Mouse (Mus musculus): ENCODE data around the gene Fgfr2. TPM values are rescaled to one million over a fixed set of nuclear protein-coding genes. Genes with fewer than 3 reads are reported as not detected.

Gene Fgfr2
- polyA plus RNA-seq, 1 experiment: 1.7 TPM

GRCm38 (mm10) chr7:130709372-130710274 lies 2413.5 kb downstream of the Fgfr2 start:
- peaks cover 14% of the 10 kb centered on the region for H3K79me2 ChIP-seq (ENCODE audit: control insufficient read depth, insufficient read depth)
- H3K36me3 ChIP-seq (ENCODE audit: control insufficient read depth, insufficient read depth): no peaks in the 10 kb centered on the region
- no peak for TF ChIP-seq MAX (IDR thresholded peaks at IDR 0.05)
- no peak for TF ChIP-seq USF1 (IDR thresholded peaks at IDR 0.05; ENCODE audit: low read depth)
- no peaks in the 10 kb centered on the region for H3K27me3 ChIP-seq (ENCODE audit: control insufficient read depth, insufficient read depth, insufficient read length)
- no peak overlapping the region for H3ac ChIP-seq (ENCODE audit: control insufficient read depth, insufficient read length, low read depth)
- H3K79me3 ChIP-seq (ENCODE audit: low read depth): peaks cover 5% of the 10 kb centered on the region
- H3K4me3 ChIP-seq (ENCODE audit: insufficient read depth, poor library complexity, severe bottlenecking): no peak overlapping the region

GRCm38 (mm10) chr7:130708940-130709339 lies 2414.2 kb downstream of the Fgfr2 start:
- Histone ChIP-seq H3K4me3 (ENCODE audit: insufficient read depth, poor library complexity, severe bottlenecking) (no peak overlapping the region), H3K79me3 (ENCODE audit: low read depth) (peaks cover 5% of the 10 kb centered on the region), H3K79me2 (ENCODE audit: control insufficient read depth, insufficient read depth) (peaks cover 14% of the 10 kb centered on the region), H3ac (ENCODE audit: control insufficient read depth, insufficient read length, low read depth) (no peak overlapping the region), H3K36me3 (ENCODE audit: control insufficient read depth, insufficient read depth) (no peaks in the 10 kb centered on the region), H3K27me3 (ENCODE audit: control insufficient read depth, insufficient read depth, insufficient read length) (no peaks in the 10 kb centered on the region)
- TF ChIP-seq CEBPB (IDR thresholded peaks at IDR 0.05; ENCODE audit: low read depth): no peak
- no peak for TF ChIP-seq MYOG (IDR thresholded peaks at IDR 0.05; ENCODE audit: control insufficient read depth, extremely low read depth, insufficient read length)
- TF ChIP-seq MAX (IDR thresholded peaks at IDR 0.05): no peak
- TF ChIP-seq FOSL1 (IDR thresholded peaks at IDR 0.05; ENCODE audit: insufficient read depth, low read length, poor library complexity, severe bottlenecking): no peak
- no peak for TF ChIP-seq CTCF (IDR thresholded peaks at IDR 0.05; ENCODE audit: control insufficient read depth, insufficient read depth, insufficient read length)
- no peak for TF ChIP-seq MYOD1 (IDR thresholded peaks at IDR 0.05; ENCODE audit: control insufficient read depth, insufficient read length, low read depth)
- TF ChIP-seq USF1 (IDR thresholded peaks at IDR 0.05; ENCODE audit: low read depth): no peak

- Histone ChIP-seq H3ac (ENCODE audit: control insufficient read depth, insufficient read length, low read depth) (no peak overlapping the region), H3K4me3 (ENCODE audit: insufficient read depth, poor library complexity, severe bottlenecking) (no peak overlapping the region), H3K36me3 (ENCODE audit: control insufficient read depth, insufficient read depth) (no peaks in the 10 kb centered on the region), H3K79me3 (ENCODE audit: low read depth) (peaks cover 4% of the 10 kb centered on the region), H3K79me2 (ENCODE audit: control insufficient read depth, insufficient read depth) (no peaks in the 10 kb centered on the region), H3K27me3 (ENCODE audit: control insufficient read depth, insufficient read depth, insufficient read length) (no peaks in the 10 kb centered on the region)
- no peak for TF ChIP-seq CEBPB (IDR thresholded peaks at IDR 0.05; ENCODE audit: low read depth)
- no peak for TF ChIP-seq CTCF (IDR thresholded peaks at IDR 0.05; ENCODE audit: control insufficient read depth, insufficient read depth, insufficient read length)
Observed at GRCm38 (mm10) chr7:130705230-130705629, 2417.9 kb downstream of the Fgfr2 start.

DNA sequence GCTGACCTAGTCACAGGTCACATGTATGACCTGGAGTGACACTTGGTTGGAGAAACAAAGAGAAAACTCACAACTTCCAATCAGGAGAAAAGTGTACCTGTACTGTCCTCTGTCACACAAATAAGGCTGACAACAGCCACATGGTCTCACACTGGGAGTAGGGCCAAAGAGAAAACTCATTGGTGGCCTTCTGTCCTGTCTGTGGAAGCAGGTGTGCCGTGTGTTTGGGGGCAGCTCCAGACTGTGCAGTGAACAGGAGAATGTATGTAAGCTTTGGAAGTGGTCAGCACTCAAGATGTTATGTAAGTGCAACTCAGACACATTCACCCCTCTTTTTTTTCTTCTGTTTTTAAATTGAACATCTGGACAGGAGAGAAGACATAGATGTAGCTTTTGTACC lies 2421.8 kb downstream of the Fgfr2 start:
- H3K36me3 ChIP-seq (ENCODE audit: control insufficient read depth, insufficient read depth): no peaks in the 10 kb centered on the region
- no peak overlapping the region for H3K4me3 ChIP-seq (ENCODE audit: insufficient read depth, poor library complexity, severe bottlenecking)
- TF ChIP-seq CTCF (IDR thresholded peaks at IDR 0.05; ENCODE audit: control insufficient read depth, insufficient read depth, insufficient read length): no peak
- no peak for TF ChIP-seq MAX (IDR thresholded peaks at IDR 0.05)
- no peak for TF ChIP-seq FOSL1 (IDR thresholded peaks at IDR 0.05; ENCODE audit: insufficient read depth, low read length, poor library complexity, severe bottlenecking)
- TF ChIP-seq MYOD1 (IDR thresholded peaks at IDR 0.05; ENCODE audit: control insufficient read depth, insufficient read length, low read depth): no peak
- no peak for TF ChIP-seq USF1 (IDR thresholded peaks at IDR 0.05; ENCODE audit: low read depth)
- no peak for TF ChIP-seq MYOG (IDR thresholded peaks at IDR 0.05; ENCODE audit: control insufficient read depth, extremely low read depth, insufficient read length)
- no peak for TF ChIP-seq CEBPB (IDR thresholded peaks at IDR 0.05; ENCODE audit: low read depth)
- H3ac ChIP-seq (ENCODE audit: control insufficient read depth, insufficient read length, low read depth): no peak overlapping the region
- peaks cover 13% of the 10 kb centered on the region for H3K79me2 ChIP-seq (ENCODE audit: control insufficient read depth, insufficient read depth)
- H3K79me3 ChIP-seq (ENCODE audit: low read depth): peaks cover 2% of the 10 kb centered on the region
- H3K27me3 ChIP-seq (ENCODE audit: control insufficient read depth, insufficient read depth, insufficient read length): no peaks in the 10 kb centered on the region

DNA sequence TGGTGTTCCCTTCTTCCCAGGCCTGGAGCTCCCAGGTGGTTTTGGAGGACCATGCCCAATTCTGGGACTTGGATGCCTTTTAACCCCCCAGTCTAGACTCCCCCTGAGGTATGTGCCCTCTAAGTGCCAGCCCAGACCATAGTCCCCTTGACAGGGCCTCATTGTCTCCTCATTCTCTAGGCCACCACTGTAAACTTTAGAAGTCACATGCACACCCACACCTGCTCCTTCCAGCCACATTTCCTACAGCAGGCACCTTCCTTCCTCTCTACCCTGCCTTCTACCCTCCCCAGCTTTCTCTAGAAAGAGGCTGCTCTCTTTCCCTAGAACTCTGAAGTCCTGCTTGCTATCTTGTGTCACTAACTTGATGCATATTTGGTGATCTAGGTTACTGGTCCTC lies 2424.7 kb downstream of the Fgfr2 start:
- H3K4me3 ChIP-seq (ENCODE audit: insufficient read depth, poor library complexity, severe bottlenecking): no peak overlapping the region
- H3K36me3 ChIP-seq (ENCODE audit: control insufficient read depth, insufficient read depth): no peaks in the 10 kb centered on the region
- H3ac ChIP-seq (ENCODE audit: control insufficient read depth, insufficient read length, low read depth): no peak overlapping the region
- TF ChIP-seq CEBPB (IDR thresholded peaks at IDR 0.05; ENCODE audit: low read depth) (no peak), MAX (IDR thresholded peaks at IDR 0.05) (no peak), CTCF (IDR thresholded peaks at IDR 0.05; ENCODE audit: control insufficient read depth, insufficient read depth, insufficient read length) (no peak), USF1 (IDR thresholded peaks at IDR 0.05; ENCODE audit: low read depth) (no peak), MYOG (IDR thresholded peaks at IDR 0.05; ENCODE audit: control insufficient read depth, extremely low read depth, insufficient read length) (no peak), FOSL1 (IDR thresholded peaks at IDR 0.05; ENCODE audit: insufficient read depth, low read length, poor library complexity, severe bottlenecking) (no peak)
- H3K79me2 ChIP-seq (ENCODE audit: control insufficient read depth, insufficient read depth): peaks cover 36% of the 10 kb centered on the region
- no peaks in the 10 kb centered on the region for H3K27me3 ChIP-seq (ENCODE audit: control insufficient read depth, insufficient read depth, insufficient read length)
- H3K79me3 ChIP-seq (ENCODE audit: low read depth): peaks cover 6% of the 10 kb centered on the region
